Mouse (Mus musculus) thymus, postnatal 4 days (tissue): Measurements from ENCODE around the gene Nradd.
A peak's percentile ranks its signal among the peaks of the same experiment; 100 is the strongest.

ENCODE experiments used
- DNase-seq: peaks from one replicate; pipeline ENCODE4 v3.0.0; 2021

The Nradd gene

GRCm38 (mm10) chr9:110624361-110625166, at the start of gene Nradd:
Nradd (minus strand) TSS chr9:110624452.
- DNase-seq: no peak

GRCm38 (mm10) chr9:110673107-110673752, 49.0 kb upstream of the Nradd start:
- no peak for DNase-seq

- peak; percentile 70 for DNase-seq
Observed at GRCm38 (mm10) chr9:110672462-110673106, 48.3 kb upstream of the Nradd start.

- DNase-seq: no peak
Observed at GRCm38 (mm10) chr9:110669785-110670184, 45.5 kb upstream of the Nradd start.

GRCm38 (mm10) chr9:110668601-110669293, 44.5 kb upstream of the Nradd start:
- no peak for DNase-seq

GRCm38 (mm10) chr9:110667219-110667836, 43.1 kb upstream of the Nradd start:
- DNase-seq: no peak

- peak; percentile 46 for DNase-seq
Observed at GRCm38 (mm10) chr9:110666374-110666773, 42.1 kb upstream of the Nradd start.

GRCm38 (mm10) chr9:110665912-110666311, 41.7 kb upstream of the Nradd start:
- DNase-seq: no peak

- DNase-seq: no peak
Observed at GRCm38 (mm10) chr9:110662844-110663243, 38.6 kb upstream of the Nradd start.

- no peak for DNase-seq
Observed at GRCm38 (mm10) chr9:110660856-110661612, 36.8 kb upstream of the Nradd start.

- no peak for DNase-seq
Observed at GRCm38 (mm10) chr9:110660208-110660607, 36.0 kb upstream of the Nradd start.

GRCm38 (mm10) chr9:110659521-110659920, 35.3 kb upstream of the Nradd start:
- DNase-seq: no peak

GRCm38 (mm10) chr9:110657474-110658078, 33.3 kb upstream of the Nradd start:
- DNase-seq: no peak

GRCm38 (mm10) chr9:110656249-110657221, 32.3 kb upstream of the Nradd start, which contains the start of gene Ccdc12:
Ccdc12 (plus strand) TSS chr9:110656503.
- DNase-seq: peak; percentile 95

GRCm38 (mm10) chr9:110655651-110656007, 31.4 kb upstream of the Nradd start:
- DNase-seq: no peak

GRCm38 (mm10) chr9:110654726-110655650, 30.7 kb upstream of the Nradd start:
- DNase-seq: no peak

- peak; percentile 77 for DNase-seq
Observed at GRCm38 (mm10) chr9:110653655-110654461, 29.6 kb upstream of the Nradd start, which contains the start of gene Nbeal2. Nbeal2 (minus strand) TSS chr9:110654161.
